Mouse (Mus musculus) thymus, adult 2 months (tissue): ENCODE results near the gene Abcf1. TPM values are rescaled to one million over a fixed set of nuclear protein-coding genes. Genes with fewer than 3 reads are reported as not detected.
A peak's percentile ranks its signal among the peaks of the same experiment; 100 is the strongest.
"Not testable (repeated sequence)": the region's sequence is repeated elsewhere in the genome, so short reads cannot be mapped to it uniquely, and the experiment has no call there.

Experiments
- DNase-seq: peaks from one replicate; pipeline ENCODE4 v3.0.0; 2021
- H3K27ac ChIP-seq: fragments of 200-500 bp; 2 replicates; pipeline ENCODE4 v1.5.1; 2012; ENCODE audit warnings: low read length, control low read depth; ENCODE audit not compliant: control insufficient read depth, insufficient read depth
- H3K27me3 ChIP-seq: fragments of 200-500 bp; 2 replicates; pipeline ENCODE4 v1.6.1; 2012; ENCODE audit warnings: mild to moderate bottlenecking, low read length, moderate library complexity, mixed read lengths; ENCODE audit not compliant: control insufficient read depth, insufficient read depth
- H3K36me3 ChIP-seq: fragments of 200-500 bp; 2 replicates; pipeline ENCODE4 v1.6.1; 2012; ENCODE audit warnings: mild to moderate bottlenecking, low read length, moderate library complexity; ENCODE audit not compliant: control insufficient read depth, insufficient read depth
- H3K4me1 ChIP-seq: fragments of 200-500 bp; replicated peaks from 2 replicates; pipeline ENCODE4 v1.6.1; 2012; ENCODE audit warnings: low read length; ENCODE audit not compliant: control insufficient read depth, insufficient read depth
- H3K4me3 ChIP-seq: fragments of 200-500 bp; 2 replicates; pipeline ENCODE4 v1.5.1; 2012; ENCODE audit warnings: mild to moderate bottlenecking, low read length, control low read depth, moderate library complexity; ENCODE audit not compliant: control insufficient read depth, insufficient read depth
- CTCF ChIP-seq: fragments of 200-500 bp; IDR thresholded peaks from 2 replicates; pipeline ENCODE4 v1.5.1; 2012; ENCODE audit warnings: mild to moderate bottlenecking, control low read depth, low read length, moderate library complexity, borderline replicate concordance; ENCODE audit not compliant: control insufficient read depth, poor library complexity, insufficient read depth; ENCODE audit errors: extremely low read depth
- POLR2A ChIP-seq: fragments of 200-500 bp; IDR thresholded peaks from 2 replicates; pipeline ENCODE4 v1.6.1; 2012; ENCODE audit warnings: mild to moderate bottlenecking, low read length, control low read depth, moderate library complexity; ENCODE audit not compliant: control insufficient read depth, poor library complexity, insufficient read depth; ENCODE audit errors: extremely low read depth
- WGBS: fragments of 180-500 bp; shearing (Covaris S2); methylation state at CpG from one replicate; pipeline ENCODE4 v1.1.7; 2018; 5-methylcytosine and 5-hydroxymethylcytosine counted together
- polyA plus RNA-seq: library from polyadenylated mRNA; depleted of rRNA; stranded (reverse); fragments of >200 nt; gene quantifications from 2 replicates; pipeline ENCODE4 v1.2.3, GENCODE M21; 2012

The Abcf1 gene
- polyA plus RNA-seq, 1 experiment: 132 TPM

DNA sequence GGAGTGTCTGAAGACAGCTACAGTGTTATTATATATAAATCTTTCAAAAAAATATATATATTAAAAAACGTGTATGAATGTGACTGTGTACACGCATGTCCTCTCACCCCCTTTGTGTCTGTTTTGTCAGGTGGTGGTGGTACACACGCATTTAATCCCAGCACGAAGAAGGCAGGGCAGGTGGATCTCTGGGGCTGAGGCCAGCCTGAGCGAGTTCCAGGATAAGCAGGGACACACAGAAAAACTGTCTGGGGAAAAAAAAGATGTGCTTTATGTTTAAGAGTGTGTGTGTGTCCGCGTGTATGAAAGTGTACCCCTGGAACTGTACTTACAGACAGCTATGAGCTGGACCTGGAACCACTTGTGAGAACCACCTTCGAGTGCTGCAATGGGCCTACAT, 14.9 kb downstream of the Abcf1 start:
- no peak overlapping the region for H3K4me3 ChIP-seq
- no peak for DNase-seq
- H3K27ac ChIP-seq: no peak overlapping the region
- H3K36me3 ChIP-seq: peaks cover 41% of the 10 kb centered on the region
- H3K4me1 ChIP-seq: no peaks in the 10 kb centered on the region
- 86% methylated on average over 8 of the region's 8 CpGs for WGBS
- TF ChIP-seq POLR2A (no peak), CTCF (no peak)
- no peaks in the 10 kb centered on the region for H3K27me3 ChIP-seq

DNA sequence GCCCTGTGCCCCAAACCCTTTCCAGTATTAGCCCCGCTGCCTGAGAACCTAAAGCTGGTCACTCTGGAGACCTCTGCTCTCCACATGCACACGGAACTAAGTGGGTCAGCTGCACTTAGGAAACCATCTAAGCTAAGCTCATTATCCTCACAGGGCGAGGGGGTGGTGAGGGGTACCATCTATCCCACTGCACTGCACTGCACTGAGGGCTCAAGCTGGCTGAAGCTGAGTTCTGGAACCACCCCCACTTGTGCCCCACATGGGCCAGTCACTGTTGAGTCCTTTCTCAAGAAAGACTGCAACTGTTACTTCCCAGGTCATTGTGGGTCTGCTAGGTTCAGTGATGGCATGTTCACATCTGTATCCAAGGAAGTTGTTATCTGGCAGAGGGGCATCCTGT, 17.0 kb downstream of the Abcf1 start:
- not testable (repeated sequence) for H3K4me3 ChIP-seq, H3K27ac ChIP-seq, H3K4me1 ChIP-seq, H3K27me3 ChIP-seq, DNase-seq
- WGBS: 82% methylated on average over 1 of the region's 3 CpGs
- peaks cover 20% of the 10 kb centered on the region for H3K36me3 ChIP-seq

DNA sequence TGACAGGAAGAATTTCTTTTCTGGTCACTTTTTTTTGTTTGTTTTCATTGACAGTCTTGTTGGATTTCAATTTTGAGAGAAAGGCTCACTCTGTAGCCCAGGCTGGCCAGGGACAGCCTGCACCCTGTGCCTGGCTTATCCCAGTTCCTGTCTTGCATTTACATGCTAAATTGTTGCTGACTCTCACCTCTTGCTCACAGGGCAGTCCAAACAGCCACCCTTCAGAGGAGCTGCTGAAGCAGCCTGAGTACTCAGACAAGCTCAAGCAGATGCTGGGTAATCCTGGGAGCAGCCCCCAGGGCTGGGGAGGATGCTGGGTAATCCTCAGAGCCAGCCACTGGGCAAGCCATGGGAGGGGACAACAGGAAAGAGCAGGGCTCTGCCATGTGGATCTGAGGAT, 18.6 kb downstream of the Abcf1 start:
- DNase-seq, H3K27ac ChIP-seq, H3K27me3 ChIP-seq, H3K4me3 ChIP-seq, H3K36me3 ChIP-seq, H3K4me1 ChIP-seq: not testable (repeated sequence)

DNA sequence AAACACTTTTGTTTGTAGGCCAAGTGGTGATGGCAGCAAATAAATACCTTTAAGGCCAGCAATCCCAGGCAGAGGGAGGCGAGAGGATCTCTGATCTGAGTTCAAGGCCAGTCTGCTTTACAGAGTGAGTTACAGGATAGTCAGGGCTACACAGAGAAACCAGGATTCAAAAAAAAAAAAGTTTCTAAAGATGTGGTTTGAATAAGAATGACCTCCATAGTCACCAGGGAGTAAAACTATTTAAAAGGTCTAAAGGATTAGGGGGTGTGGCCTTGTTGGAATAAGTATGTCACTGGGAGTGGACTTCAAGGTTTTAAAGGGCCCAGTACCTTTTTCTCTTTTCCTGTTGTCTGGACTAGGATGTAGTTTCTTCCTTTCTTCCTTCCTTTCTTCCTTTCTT, 29.6 kb downstream of the Abcf1 start:
- H3K4me1 ChIP-seq: no peaks in the 10 kb centered on the region
- H3K27ac ChIP-seq: no peak overlapping the region
- H3K4me3 ChIP-seq: no peak overlapping the region
- 90% methylated on average over 1 of the region's 1 CpGs for WGBS
- no peaks in the 10 kb centered on the region for H3K27me3 ChIP-seq
- TF ChIP-seq CTCF (no peak), POLR2A (no peak)
- H3K36me3 ChIP-seq: no peaks in the 10 kb centered on the region
- no peak for DNase-seq

DNA sequence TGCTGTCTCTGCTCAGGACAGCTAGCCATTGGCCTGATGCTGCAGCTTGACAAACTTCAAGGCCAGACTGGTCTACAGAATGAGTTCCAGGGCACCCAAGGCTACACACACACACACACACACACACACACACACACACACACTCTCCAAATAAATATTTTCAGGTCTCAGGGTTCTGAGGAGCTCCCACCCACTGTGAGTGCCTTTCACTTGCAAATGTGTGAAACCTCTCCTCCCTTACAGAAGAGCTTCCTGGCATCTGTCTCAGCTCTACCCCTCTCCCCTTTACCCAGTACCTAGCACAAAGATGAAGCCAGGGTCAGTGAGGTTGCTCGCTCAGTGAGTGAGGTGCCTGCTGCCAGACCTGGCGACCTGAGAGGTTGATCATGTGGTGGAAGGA, 30.5 kb downstream of the Abcf1 start:
- Histone ChIP-seq H3K4me3 (no peak overlapping the region), H3K27ac (no peak overlapping the region), H3K4me1 (no peaks in the 10 kb centered on the region), H3K36me3 (no peaks in the 10 kb centered on the region), H3K27me3 (no peaks in the 10 kb centered on the region)
- no peak for TF ChIP-seq POLR2A
- no peak for TF ChIP-seq CTCF
- DNase-seq: no peak
- 91% methylated on average over 2 of the region's 2 CpGs for WGBS

DNA sequence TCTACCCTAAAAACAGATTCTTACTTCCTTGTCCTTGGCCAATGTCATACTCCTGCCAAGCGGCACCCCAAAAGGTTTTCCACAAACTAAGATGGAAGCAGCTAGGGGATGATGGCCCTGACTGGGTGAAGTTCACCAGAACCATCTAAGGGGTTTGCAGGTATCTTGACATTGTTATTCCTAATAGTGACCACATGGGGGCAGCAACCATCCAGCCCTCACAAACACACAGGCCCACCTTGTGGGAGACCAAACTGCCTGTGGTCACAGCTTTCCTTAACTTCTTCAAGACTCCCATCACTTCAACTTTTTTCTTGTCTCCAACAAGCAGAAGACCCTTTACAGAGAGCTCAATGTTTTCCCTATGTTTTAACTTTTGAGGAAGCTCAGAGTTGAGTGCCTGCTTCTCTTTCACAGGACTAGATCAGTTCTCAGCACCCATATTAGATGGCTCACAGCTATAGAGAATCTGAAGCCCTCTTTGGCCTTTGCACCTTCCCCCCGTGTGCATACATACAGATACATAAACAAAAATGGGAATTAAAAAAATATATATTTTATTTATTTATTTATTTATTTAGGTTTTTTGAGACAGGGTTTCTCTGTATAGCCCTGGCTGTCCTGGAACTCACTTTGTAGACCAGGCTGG, 31.7 kb downstream of the Abcf1 start:
- no peak for TF ChIP-seq POLR2A
- peak; percentile 36; the same call in 1 of the 2 replicates for TF ChIP-seq CTCF
- H3K27me3 ChIP-seq: no peaks in the 10 kb centered on the region
- 50% methylated on average over 2 of the region's 2 CpGs for WGBS
- no peak overlapping the region for H3K27ac ChIP-seq
- H3K36me3 ChIP-seq: no peaks in the 10 kb centered on the region
- H3K4me3 ChIP-seq: no peak overlapping the region
- peak; percentile 57 for DNase-seq
- H3K4me1 ChIP-seq: no peaks in the 10 kb centered on the region

DNA sequence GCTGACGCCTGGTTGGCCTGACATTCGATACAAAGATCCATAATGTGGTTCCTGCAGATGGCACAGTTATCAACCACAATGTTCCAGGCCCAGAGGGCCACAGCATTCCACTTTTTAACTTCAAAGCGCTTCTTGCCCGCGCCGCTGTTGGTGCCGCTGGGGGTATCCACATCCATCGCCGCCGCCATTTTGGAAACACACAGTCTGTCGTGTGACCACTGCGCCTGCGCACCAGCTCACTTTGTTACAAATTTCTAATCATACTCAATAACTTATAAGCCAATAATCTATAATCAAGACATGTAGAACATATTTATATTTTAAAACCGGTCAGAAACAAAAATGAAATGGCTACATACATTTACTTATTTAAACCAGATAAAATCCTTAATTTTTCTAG, 33.8 kb downstream of the Abcf1 start:
- not testable (repeated sequence) for H3K4me1 ChIP-seq, H3K27me3 ChIP-seq, H3K36me3 ChIP-seq, DNase-seq, H3K27ac ChIP-seq, H3K4me3 ChIP-seq
- 91% methylated on average over 14 of the region's 14 CpGs for WGBS
